Mouse (Mus musculus) adrenal gland, adult 10 weeks (tissue): ENCODE data around the gene Syce3. TPM values are rescaled to one million over a fixed set of nuclear protein-coding genes. Genes with fewer than 3 reads are reported as not detected.

Source experiments
- polyA plus RNA-seq: library from polyadenylated mRNA; stranded (reverse); fragments of 350-450 nt; fragmentation: Illumina TruSeq; extraction: RNeasy Lipid Tissue Mini Kit (QIAGEN cat#74804); gene quantifications from one replicate; pipeline ENCODE4 v1.2.3, GENCODE M21; 2014; ENCODE audit warnings: low read depth, low replicate concordance

Syce3 gene
- not detected for polyA plus RNA-seq

GRCm38 (mm10) chr15:89410118-89410517 is at the start of gene Syce3:
Syce3 (minus strand) TSS chr15:89410503.

GRCm38 (mm10) chr15:89453865-89454478 is 43.7 kb upstream of the Syce3 start, which contains the start of gene Mapk8ip2:
Mapk8ip2 (plus strand) TSS chr15:89453913.

GRCm38 (mm10) chr15:89429352-89430221 is 19.3 kb upstream of the Syce3 start, which contains the start of the genes C730034F03Rik, Gm44502 and Chkb:
C730034F03Rik (plus strand) TSS chr15:89429589.
Gm44502 (minus strand) TSS chr15:89429696.
Chkb (minus strand) TSS chr15:89429908.

DNA sequence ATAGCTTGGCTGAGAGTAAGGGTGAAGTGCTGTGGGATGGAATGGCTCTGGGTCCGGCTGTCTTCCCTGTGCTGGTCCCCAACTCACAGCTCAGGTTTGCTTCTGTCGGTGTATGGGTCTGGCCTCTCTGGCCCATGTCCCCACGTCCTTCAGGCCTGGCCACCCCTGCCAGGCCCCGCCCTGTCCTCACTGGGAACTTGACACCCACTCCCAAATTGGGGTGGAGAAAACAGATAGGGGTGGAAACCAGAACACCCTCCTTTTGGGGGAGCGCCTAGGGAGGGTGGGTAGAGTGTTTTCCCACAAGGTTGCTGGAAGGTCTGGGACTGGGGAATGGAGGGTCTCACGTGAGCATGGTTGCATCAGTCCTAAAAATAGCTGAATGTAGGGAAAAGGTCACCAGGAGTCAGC is 15.4 kb upstream of the Syce3 start, which contains the start of gene Cpt1b:
Cpt1b (minus strand) TSS at position 153 of the 411 bp plus-strand sequence.

DNA sequence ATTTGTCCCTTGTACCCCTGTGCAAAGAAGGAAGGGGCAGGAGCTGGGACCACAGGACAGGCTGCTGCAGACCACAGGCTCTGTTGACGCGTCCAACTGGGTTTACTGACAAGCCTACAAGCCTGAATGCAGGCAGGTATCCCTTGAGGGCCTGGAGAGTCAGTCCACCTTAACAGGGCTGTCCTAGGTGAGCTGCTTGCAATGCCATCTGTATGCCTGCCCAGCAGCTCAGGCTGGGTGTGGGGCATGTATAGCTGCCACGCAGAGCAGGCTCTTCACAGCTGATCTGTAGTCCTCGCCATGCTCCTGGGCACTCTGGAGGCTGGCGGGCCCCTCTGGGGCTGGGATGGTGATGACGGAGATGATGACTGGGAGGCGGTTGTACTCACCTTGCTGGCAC is 25.7 kb downstream of the Syce3 start, which contains the start of gene Klhdc7b:
Klhdc7b (plus strand) TSS at position 301 of the 400 bp plus-strand sequence.

GRCm38 (mm10) chr15:89378831-89379401 is 31.4 kb downstream of the Syce3 start, which contains the start of gene Odf3b:
Odf3b (minus strand) TSS chr15:89379282.

GRCm38 (mm10) chr15:89376957-89377356 is 33.3 kb downstream of the Syce3 start, which contains the start of gene Tymp:
Tymp (minus strand) TSS chr15:89377039.

GRCm38 (mm10) chr15:89373762-89374248 is 36.5 kb downstream of the Syce3 start, which contains the start of gene Sco2:
Sco2 (minus strand) TSS chr15:89373846.

DNA sequence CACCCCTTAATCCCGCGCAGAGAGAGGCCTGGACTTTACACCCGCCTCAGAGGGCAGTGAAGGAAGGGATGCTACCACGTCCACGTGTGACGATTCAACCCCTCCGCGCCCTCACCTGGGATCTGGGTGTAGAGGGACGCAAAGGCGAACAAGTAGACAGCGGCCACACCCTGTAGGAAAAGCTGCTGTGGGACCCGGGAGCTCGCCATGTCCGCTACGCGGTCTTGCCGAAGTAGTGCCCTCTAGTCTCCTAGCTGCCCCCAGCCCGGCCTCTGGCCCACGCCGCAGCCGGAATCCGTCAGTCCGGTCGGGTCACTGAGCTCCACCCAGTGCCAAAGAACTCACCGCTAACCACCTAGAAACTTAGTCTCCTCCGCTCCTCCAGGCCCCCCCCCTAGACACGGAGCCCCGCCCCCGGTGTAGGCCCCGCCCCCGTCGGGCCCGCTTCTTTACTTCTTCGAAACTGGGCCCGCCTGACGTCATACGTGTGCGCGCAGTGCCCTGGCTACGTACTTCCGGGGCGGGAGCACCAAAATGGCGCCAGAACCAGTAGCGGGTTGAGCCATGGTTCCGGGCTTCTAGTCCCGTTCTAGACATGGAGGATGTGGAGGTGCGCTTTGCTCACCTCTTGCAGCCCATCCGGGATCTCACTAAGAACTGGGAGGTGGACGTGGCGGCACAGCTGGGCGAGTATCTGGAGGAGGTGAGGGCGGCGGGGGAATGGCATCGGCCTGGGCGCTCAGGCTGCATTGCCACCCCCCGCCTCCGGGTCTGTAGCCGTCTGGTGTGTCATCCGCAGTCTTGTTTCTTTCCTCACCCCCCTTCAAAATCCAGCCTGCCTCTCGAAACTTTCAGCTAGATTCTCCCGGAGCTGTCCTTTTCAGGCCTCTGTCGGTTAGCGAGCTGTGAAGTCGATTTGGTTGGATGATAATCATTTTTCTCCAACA is 54.8 kb downstream of the Syce3 start, which contains the start of the genes Lmf2 and Ncaph2:
Lmf2 (minus strand) TSS at position 419 of the 947 bp plus-strand sequence.
Ncaph2 (plus strand) TSS at position 479 of the 947 bp plus-strand sequence.

Other genes with a start within 250 kb of the Syce3 start
- gene Plxnb2, start 229.7 kb downstream of the Syce3 start, polyA plus RNA-seq: 4.9 TPM
- 0.29 TPM for gene Dennd6b, start 214.0 kb downstream of the Syce3 start, polyA plus RNA-seq
- 12.2 TPM for gene Ppp6r2, start 198.9 kb downstream of the Syce3 start, polyA plus RNA-seq
- gene Sbf1, start 95.2 kb downstream of the Syce3 start, polyA plus RNA-seq: 3.1 TPM
- not detected for gene Adm2, start 87.8 kb downstream of the Syce3 start, polyA plus RNA-seq
- not detected for gene Miox, start 76.1 kb downstream of the Syce3 start, polyA plus RNA-seq
- gene Lmf2, start 54.8 kb downstream of the Syce3 start, polyA plus RNA-seq: 3.0 TPM
- gene Ncaph2, start 54.8 kb downstream of the Syce3 start, polyA plus RNA-seq: 12.4 TPM
- 0.52 TPM for gene Sco2, start 36.7 kb downstream of the Syce3 start, polyA plus RNA-seq
- not detected for gene Tymp, start 33.5 kb downstream of the Syce3 start, polyA plus RNA-seq
- not detected for gene Odf3b, start 31.2 kb downstream of the Syce3 start, polyA plus RNA-seq
- not detected for gene Klhdc7b, start 25.6 kb downstream of the Syce3 start, polyA plus RNA-seq
- gene Cpt1b, start 15.4 kb upstream of the Syce3 start, polyA plus RNA-seq: 4.1 TPM
- 0.47 TPM for gene C730034F03Rik, start 19.1 kb upstream of the Syce3 start, polyA plus RNA-seq
- gene Gm44502, start 19.2 kb upstream of the Syce3 start, polyA plus RNA-seq: not detected
- 30.0 TPM for gene Chkb, start 19.4 kb upstream of the Syce3 start, polyA plus RNA-seq
- gene Mapk8ip2, start 43.4 kb upstream of the Syce3 start, polyA plus RNA-seq: 2.4 TPM
- gene Arsa, start 66.9 kb upstream of the Syce3 start, polyA plus RNA-seq: 2.6 TPM
- 1.3 TPM for gene Shank3, start 89.1 kb upstream of the Syce3 start, polyA plus RNA-seq
- not detected for gene Acr, start 157.8 kb upstream of the Syce3 start, polyA plus RNA-seq
- 6.4 TPM for gene Rabl2, start 181.4 kb upstream of the Syce3 start, polyA plus RNA-seq